Mouse (Mus musculus): ENCODE data around the gene Creg1.

DNA sequence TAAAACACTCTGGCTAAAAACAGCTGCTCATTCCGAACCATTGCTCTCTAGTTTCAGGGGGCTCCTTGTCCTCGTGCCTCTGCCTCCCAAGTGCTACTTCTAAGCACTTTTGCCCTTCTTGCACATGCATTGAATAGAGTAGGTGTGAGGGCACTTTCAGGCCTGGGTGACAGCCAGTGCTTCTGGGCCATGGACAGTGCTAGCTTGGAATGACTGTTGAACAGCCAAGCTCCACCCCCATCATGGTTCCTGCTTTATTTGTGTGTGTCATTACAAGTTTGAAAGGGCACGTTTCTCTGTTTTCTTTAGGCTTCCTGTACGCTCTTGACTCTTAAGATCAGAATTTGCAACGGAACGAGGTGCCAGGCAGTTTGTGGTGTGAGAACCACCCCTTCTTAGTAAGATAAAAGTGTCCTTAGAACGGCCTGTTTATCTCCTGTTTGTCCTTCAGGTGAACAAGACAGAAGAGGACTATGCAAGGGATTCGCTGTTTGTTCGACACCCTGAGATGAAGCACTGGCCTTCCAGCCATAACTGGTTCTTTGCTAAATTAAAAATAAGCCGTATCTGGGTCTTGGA is 6.7 kb downstream of the Creg1 start:
- TF ChIP-seq POLR2A (IDR thresholded peaks at IDR 0.05; ENCODE audit: borderline replicate concordance, extremely low read depth, insufficient read depth, insufficient read length, poor library complexity, severe bottlenecking) (no peak), CTCF (IDR thresholded peaks at IDR 0.05; ENCODE audit: borderline replicate concordance, extremely low read depth, insufficient read depth, insufficient read length) (no peak)
